Mouse (Mus musculus): ENCODE measurements around the gene Hipk4. TPM values are rescaled to one million over a fixed set of nuclear protein-coding genes. Genes with fewer than 3 reads are reported as not detected.

Gene Hipk4
- 0.95 and 1.0 TPM in 2 replicates for polyA plus RNA-seq (2014; fragmentation: Nextera tagmentation; extraction: Ambion mirVana)

- Histone ChIP-seq H3K4me1 (ENCODE audit: insufficient read depth) (no peaks in the 10 kb centered on the region), H3K36me3 (ENCODE audit: insufficient read depth) (0 out of 2 replicates have a peak, but pooled peaks cover 3% of the 10 kb centered on the region), H3K9me3 (ENCODE audit: low read depth, low read length) (peaks cover 4% of the 10 kb centered on the region; the same call in 1 of the 2 replicates), H3K27me3 (ENCODE audit: insufficient read depth, low read length) (no peaks in the 10 kb centered on the region), H3K9ac (no peak within 1 kb of the TSS), H3K4me2 (no peak within 1 kb of the TSS), H3K27ac (ENCODE audit: low read depth) (no peak within 1 kb of the TSS), H3K4me3 (ENCODE audit: low read depth, low read length) (no peak within 1 kb of the TSS)
- ATAC-seq (ENCODE audit: insufficient read depth), result no peak
- 48% methylated on average over 5 of the region's 5 CpGs for WGBS
- no peak for TF ChIP-seq CTCF (IDR thresholded peaks at IDR 0.05; ENCODE audit: low read depth)
- no peak for DNase-seq
Observed at GRCm38 (mm10) chr7:27522967-27523366, at the start of gene Hipk4. Hipk4 (plus strand) TSS chr7:27523267.

GRCm38 (mm10) chr7:27473835-27474489 is 49.1 kb upstream of the Hipk4 start:
- WGBS, result under 1% methylated on average over 34 of the region's 34 CpGs
- no peak for TF ChIP-seq CTCF (IDR thresholded peaks at IDR 0.05; ENCODE audit: low read depth)
- Histone ChIP-seq H3K4me3 (ENCODE audit: low read depth, low read length) (peak overlapping the region; percentile 75), H3K9ac (peak overlapping the region; percentile 67), H3K27me3 (ENCODE audit: insufficient read depth, low read length) (no peaks in the 10 kb centered on the region), H3K36me3 (ENCODE audit: insufficient read depth) (peaks cover 20% of the 10 kb centered on the region), H3K9me3 (ENCODE audit: low read depth, low read length) (no peaks in the 10 kb centered on the region), H3K4me2 (peak overlapping the region; percentile 69), H3K4me1 (ENCODE audit: insufficient read depth) (peaks cover 8% of the 10 kb centered on the region; the same call in 1 of the 2 replicates), H3K27ac (ENCODE audit: low read depth) (peak overlapping the region; percentile 96)
- DNase-seq (no peak), ATAC-seq (ENCODE audit: insufficient read depth) (no peak; the same call in 1 of the 2 replicates)

DNA sequence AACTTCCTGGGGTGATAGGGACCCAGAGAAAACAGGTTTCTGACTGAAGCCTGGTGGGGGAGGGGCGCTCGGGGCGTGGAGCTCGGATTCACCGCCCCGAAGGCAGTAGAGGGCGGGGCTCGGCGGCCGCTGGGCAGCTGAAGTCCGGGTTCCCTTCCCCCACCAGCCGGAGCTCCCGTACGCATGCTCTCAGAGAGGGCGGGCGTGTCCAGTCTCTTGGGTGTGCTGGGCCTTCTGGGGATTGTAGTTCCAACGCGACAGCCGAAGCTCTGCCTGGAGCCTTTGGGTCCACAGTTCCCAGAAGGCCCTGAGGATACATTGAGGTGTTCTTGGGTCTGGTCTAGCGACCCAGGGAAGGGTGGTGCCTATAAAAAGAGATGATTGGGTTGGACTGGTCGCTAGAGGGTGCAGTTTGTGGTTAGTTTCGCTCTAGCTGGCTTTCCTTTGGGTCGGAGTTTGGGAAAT is 48.5 kb upstream of the Hipk4 start:
- ATAC-seq (ENCODE audit: insufficient read depth) (peak; percentile 92), DNase-seq (peak; percentile 99)
- Histone ChIP-seq H3K27me3 (ENCODE audit: insufficient read depth, low read length) (no peaks in the 10 kb centered on the region), H3K9ac (peak overlapping the region; percentile 67), H3K4me2 (peak overlapping the region; percentile 69), H3K27ac (ENCODE audit: low read depth) (peak overlapping the region; percentile 96), H3K36me3 (ENCODE audit: insufficient read depth) (peaks cover 20% of the 10 kb centered on the region), H3K4me1 (ENCODE audit: insufficient read depth) (peaks cover 8% of the 10 kb centered on the region; the same call in 1 of the 2 replicates), H3K9me3 (ENCODE audit: low read depth, low read length) (no peaks in the 10 kb centered on the region), H3K4me3 (ENCODE audit: low read depth, low read length) (peak overlapping the region; percentile 75)
- WGBS, result under 1% methylated on average over 23 of the region's 23 CpGs
- TF ChIP-seq CTCF (IDR thresholded peaks at IDR 0.05; ENCODE audit: low read depth), result peak; percentile 71

GRCm38 (mm10) chr7:27475596-27475995 is 47.5 kb upstream of the Hipk4 start:
- no peak for TF ChIP-seq CTCF (IDR thresholded peaks at IDR 0.05; ENCODE audit: low read depth)
- no peak for DNase-seq
- H3K4me3 ChIP-seq (ENCODE audit: low read depth, low read length), result peak overlapping the region; percentile 75; the same call in 1 of the 2 replicates
- peaks cover 8% of the 10 kb centered on the region; the same call in 1 of the 2 replicates for H3K4me1 ChIP-seq (ENCODE audit: insufficient read depth)
- H3K36me3 ChIP-seq (ENCODE audit: insufficient read depth), result peaks cover 20% of the 10 kb centered on the region
- 0 out of 2 replicates have a peak overlapping the region, but pooled peaks have one; percentile 30 for H3K27ac ChIP-seq (ENCODE audit: low read depth)
- H3K9me3 ChIP-seq (ENCODE audit: low read depth, low read length), result no peaks in the 10 kb centered on the region
- 96% methylated on average over 2 of the region's 2 CpGs for WGBS
- ATAC-seq (ENCODE audit: insufficient read depth), result no peak
- H3K9ac ChIP-seq, result no peak overlapping the region
- H3K27me3 ChIP-seq (ENCODE audit: insufficient read depth, low read length), result no peaks in the 10 kb centered on the region
- peak overlapping the region; percentile 69 for H3K4me2 ChIP-seq

DNA sequence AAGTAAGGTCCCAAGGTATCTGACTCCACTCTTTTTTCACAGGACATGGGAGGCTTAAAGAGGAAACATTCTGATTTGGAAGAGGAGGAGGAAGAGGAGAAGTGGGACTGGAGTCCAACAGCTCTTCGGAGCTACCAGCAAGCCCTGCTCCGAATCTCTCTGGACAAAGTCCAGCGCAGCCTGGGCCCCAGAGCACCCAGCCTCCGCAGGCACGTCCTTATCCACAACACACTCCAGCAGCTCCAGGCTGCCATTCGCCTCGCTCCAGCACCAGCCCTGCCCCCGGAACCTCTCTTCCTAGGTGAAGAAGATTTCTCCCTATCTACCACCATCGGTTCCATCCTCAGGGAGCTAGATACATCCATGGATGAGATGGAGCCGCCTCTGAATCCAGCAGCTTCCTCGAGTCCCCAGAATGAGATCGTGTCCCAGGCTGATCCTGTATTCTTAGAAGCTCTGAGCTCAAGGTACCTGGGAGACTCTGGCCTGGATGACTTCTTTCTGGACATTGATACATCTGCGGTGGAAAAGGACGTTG is 46.9 kb upstream of the Hipk4 start:
- no peak overlapping the region for H3K9ac ChIP-seq
- H3K27me3 ChIP-seq (ENCODE audit: insufficient read depth, low read length), result no peaks in the 10 kb centered on the region
- H3K36me3 ChIP-seq (ENCODE audit: insufficient read depth), result peaks cover 20% of the 10 kb centered on the region
- H3K9me3 ChIP-seq (ENCODE audit: low read depth, low read length), result no peaks in the 10 kb centered on the region
- no peak for TF ChIP-seq CTCF (IDR thresholded peaks at IDR 0.05; ENCODE audit: low read depth)
- H3K4me3 ChIP-seq (ENCODE audit: low read depth, low read length), result no peak overlapping the region
- no peak overlapping the region for H3K27ac ChIP-seq (ENCODE audit: low read depth)
- no peak for ATAC-seq (ENCODE audit: insufficient read depth)
- WGBS, result 93% methylated on average over 14 of the region's 14 CpGs
- H3K4me1 ChIP-seq (ENCODE audit: insufficient read depth), result peaks cover 12% of the 10 kb centered on the region; the same call in 1 of the 2 replicates
- no peak overlapping the region for H3K4me2 ChIP-seq
- no peak for DNase-seq

DNA sequence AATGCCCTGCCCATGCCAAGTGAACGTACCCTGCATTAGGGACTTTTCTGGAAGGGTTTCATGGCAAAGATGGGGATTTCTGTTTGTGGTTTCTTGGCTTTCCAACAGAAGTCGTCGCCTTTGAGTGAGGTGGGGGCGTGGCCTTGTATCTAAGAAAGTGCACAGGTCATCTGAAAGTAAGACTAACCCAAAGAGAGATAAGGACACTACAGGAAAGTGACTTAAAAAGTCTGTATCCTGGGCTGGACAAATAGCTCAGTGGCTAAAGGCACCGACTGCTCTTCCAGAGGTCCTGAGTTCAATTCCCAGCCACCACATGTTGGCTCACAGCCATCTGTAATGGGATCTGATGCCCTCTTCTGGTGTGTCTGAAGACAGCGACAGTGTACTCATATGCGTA is 44.5 kb upstream of the Hipk4 start:
- Histone ChIP-seq H3K9me3 (ENCODE audit: low read depth, low read length) (no peaks in the 10 kb centered on the region), H3K27me3 (ENCODE audit: insufficient read depth, low read length) (no peaks in the 10 kb centered on the region), H3K36me3 (ENCODE audit: insufficient read depth) (peaks cover 20% of the 10 kb centered on the region), H3K4me2 (no peak overlapping the region), H3K27ac (ENCODE audit: low read depth) (peak overlapping the region; percentile 15; the same call in 1 of the 2 replicates), H3K4me1 (ENCODE audit: insufficient read depth) (peaks cover 6% of the 10 kb centered on the region; the same call in 1 of the 2 replicates), H3K9ac (no peak overlapping the region), H3K4me3 (ENCODE audit: low read depth, low read length) (no peak overlapping the region)
- TF ChIP-seq CTCF (IDR thresholded peaks at IDR 0.05; ENCODE audit: low read depth), result no peak
- WGBS, result 72% methylated on average over 7 of the region's 7 CpGs
- DNase-seq (no peak), ATAC-seq (ENCODE audit: insufficient read depth) (no peak)

DNA sequence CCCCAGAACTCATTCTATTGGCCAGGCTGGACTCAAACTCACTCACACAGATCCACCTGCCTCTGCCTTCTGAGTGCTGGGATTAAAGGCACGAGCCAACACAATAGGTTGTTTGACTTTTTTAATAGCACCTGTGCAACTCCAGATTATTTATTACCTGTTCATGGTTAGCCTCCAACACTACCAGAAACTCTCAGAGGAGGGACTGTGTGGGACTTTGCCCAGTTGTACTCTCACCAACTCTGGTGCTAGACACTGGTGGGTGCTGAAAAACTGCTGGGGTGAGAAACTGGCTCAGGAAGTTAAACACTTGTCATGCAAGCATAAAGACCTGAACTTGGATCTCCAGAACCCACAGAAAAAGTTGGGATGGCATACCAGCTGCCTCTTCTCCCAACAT is 43.3 kb upstream of the Hipk4 start:
- no peak for ATAC-seq (ENCODE audit: insufficient read depth)
- no peak for DNase-seq
- H3K4me3 ChIP-seq (ENCODE audit: low read depth, low read length), result no peak overlapping the region
- peaks cover 20% of the 10 kb centered on the region for H3K36me3 ChIP-seq (ENCODE audit: insufficient read depth)
- no peaks in the 10 kb centered on the region for H3K9me3 ChIP-seq (ENCODE audit: low read depth, low read length)
- H3K9ac ChIP-seq, result no peak overlapping the region
- H3K4me1 ChIP-seq (ENCODE audit: insufficient read depth), result peaks cover 6% of the 10 kb centered on the region; the same call in 1 of the 2 replicates
- 64% methylated on average over 1 of the region's 1 CpGs for WGBS
- no peak for TF ChIP-seq CTCF (IDR thresholded peaks at IDR 0.05; ENCODE audit: low read depth)
- no peak overlapping the region for H3K27ac ChIP-seq (ENCODE audit: low read depth)
- H3K27me3 ChIP-seq (ENCODE audit: insufficient read depth, low read length), result no peaks in the 10 kb centered on the region
- H3K4me2 ChIP-seq, result no peak overlapping the region

Data from lung, embryonic 14.5 days (tissue).